Mouse (Mus musculus) stomach, embryonic 15.5 days (tissue): ENCODE results near the gene Fzd9. TPM values are rescaled to one million over a fixed set of nuclear protein-coding genes. Genes with fewer than 3 reads are reported as not detected.

ENCODE experiments used
- ATAC-seq: fragments of 200-750 bp; cut with Nextera tagmentation; 2 replicates; pipeline ENCODE4 v1.8.0; 2017; ENCODE audit warnings: low read depth, moderate number of reproducible peaks, moderate TSS enrichment; ENCODE audit not compliant: insufficient read depth, low FRiP score
- H3K27ac ChIP-seq: fragments of 300-500 bp; sonication (generic); 2 replicates; pipeline ENCODE4 v1.5.1; 2015; ENCODE audit warnings: mild to moderate bottlenecking, inconsistent platforms
- H3K27me3 ChIP-seq: fragments of 300-500 bp; sonication (generic); replicated peaks from 2 replicates; pipeline ENCODE4 v1.6.1; 2015; ENCODE audit warnings: inconsistent platforms
- H3K36me3 ChIP-seq: fragments of 300-500 bp; sonication (generic); 2 replicates; pipeline ENCODE4 v1.6.1; 2015; ENCODE audit warnings: inconsistent platforms
- H3K4me1 ChIP-seq: fragments of 300-500 bp; sonication (generic); 2 replicates; pipeline ENCODE4 v1.6.1; 2015; ENCODE audit warnings: inconsistent platforms
- H3K4me2 ChIP-seq: fragments of 300-500 bp; sonication (generic); 2 replicates; pipeline ENCODE4 v1.6.1; 2015; ENCODE audit warnings: mild to moderate bottlenecking, inconsistent platforms
- H3K4me3 ChIP-seq: fragments of 300-500 bp; sonication (generic); replicated peaks from 2 replicates; pipeline ENCODE4 v1.5.1; 2015; ENCODE audit warnings: inconsistent platforms
- H3K9ac ChIP-seq: fragments of 300-500 bp; sonication (generic); 2 replicates; pipeline ENCODE4 v1.6.1; 2015; ENCODE audit warnings: inconsistent platforms
- H3K9me3 ChIP-seq: fragments of 300-500 bp; sonication (generic); 2 replicates; pipeline ENCODE4 v1.6.1; 2016; ENCODE audit warnings: inconsistent platforms
- WGBS: fragments of 180-500 bp; shearing (Covaris S2); methylation state at CpG from one replicate; pipeline ENCODE4 v1.1.7; 2015; 5-methylcytosine and 5-hydroxymethylcytosine counted together
- polyA plus RNA-seq: library from polyadenylated mRNA; unstranded; fragments of >200 nt; fragmentation: Nextera tagmentation; extraction: Ambion mirVana; gene quantifications from 2 replicates; pipeline ENCODE4 v1.2.1, GENCODE M21; 2015

The Fzd9 gene
- polyA plus RNA-seq, result 0.90 and 1.4 TPM in 2 replicates

- Histone ChIP-seq H3K27ac (no peak within 1 kb of the TSS), H3K9me3 (no peaks in the 10 kb centered on the region), H3K27me3 (peaks cover 25% of the 10 kb centered on the region), H3K4me3 (peak within 1 kb of the TSS; percentile 57), H3K9ac (peak within 1 kb of the TSS; percentile 20; the same call in 1 of the 2 replicates), H3K4me1 (peaks cover 12% of the 10 kb centered on the region), H3K36me3 (peaks cover 6% of the 10 kb centered on the region; the same call in 1 of the 2 replicates), H3K4me2 (peak within 1 kb of the TSS; percentile 100)
- ATAC-seq, result peak; percentile 88
- WGBS, result under 1% methylated on average over 51 of the region's 51 CpGs
Observed at GRCm38 (mm10) chr5:135251079-135251454, at the start of gene Fzd9. Fzd9 (minus strand) TSS chr5:135251230.

- H3K27ac ChIP-seq, result no peak overlapping the region
- no peaks in the 10 kb centered on the region for H3K36me3 ChIP-seq
- no peaks in the 10 kb centered on the region for H3K4me1 ChIP-seq
- H3K27me3 ChIP-seq, result no peaks in the 10 kb centered on the region
- no peak overlapping the region for H3K4me2 ChIP-seq
- H3K4me3 ChIP-seq, result no peak overlapping the region
- no peak for ATAC-seq
- H3K9ac ChIP-seq, result no peak overlapping the region
- WGBS, result 84% methylated on average over 2 of the region's 2 CpGs
- H3K9me3 ChIP-seq, result no peaks in the 10 kb centered on the region
Observed at GRCm38 (mm10) chr5:135292001-135292400, 41.0 kb upstream of the Fzd9 start.

- Histone ChIP-seq H3K27ac (no peak overlapping the region), H3K4me2 (no peak overlapping the region), H3K4me3 (no peak overlapping the region), H3K36me3 (no peaks in the 10 kb centered on the region), H3K27me3 (no peaks in the 10 kb centered on the region), H3K4me1 (no peaks in the 10 kb centered on the region), H3K9me3 (no peaks in the 10 kb centered on the region), H3K9ac (no peak overlapping the region)
- WGBS, result 58% methylated on average over 4 of the region's 4 CpGs
- ATAC-seq, result peak; percentile 35; the same call in 1 of the 2 replicates
Observed at GRCm38 (mm10) chr5:135291193-135291592, 40.2 kb upstream of the Fzd9 start.

GRCm38 (mm10) chr5:135290703-135291102 is 39.7 kb upstream of the Fzd9 start:
- WGBS, result 80% methylated on average over 6 of the region's 6 CpGs
- Histone ChIP-seq H3K27me3 (no peaks in the 10 kb centered on the region), H3K36me3 (no peaks in the 10 kb centered on the region), H3K4me2 (no peak overlapping the region), H3K4me3 (no peak overlapping the region), H3K9me3 (no peaks in the 10 kb centered on the region), H3K27ac (no peak overlapping the region), H3K4me1 (no peaks in the 10 kb centered on the region), H3K9ac (no peak overlapping the region)
- ATAC-seq, result no peak

- Histone ChIP-seq H3K27me3 (no peaks in the 10 kb centered on the region), H3K36me3 (no peaks in the 10 kb centered on the region), H3K9ac (no peak overlapping the region), H3K9me3 (no peaks in the 10 kb centered on the region), H3K4me1 (no peaks in the 10 kb centered on the region), H3K4me2 (no peak overlapping the region), H3K4me3 (no peak overlapping the region), H3K27ac (no peak overlapping the region)
- 76% methylated on average over 5 of the region's 5 CpGs for WGBS
- ATAC-seq, result no peak
Observed at GRCm38 (mm10) chr5:135286926-135287325, 35.9 kb upstream of the Fzd9 start.

GRCm38 (mm10) chr5:135286185-135286584 is 35.2 kb upstream of the Fzd9 start:
- ATAC-seq, result peak; percentile 60; the same call in 1 of the 2 replicates
- no peak overlapping the region for H3K9ac ChIP-seq
- 3% methylated on average over 6 of the region's 6 CpGs for WGBS

GRCm38 (mm10) chr5:135285211-135285610 is 34.2 kb upstream of the Fzd9 start:
- 74% methylated on average over 3 of the region's 3 CpGs for WGBS

More at GRCm38 (mm10) chr5:135286185-135286584, 35.2 kb upstream of the Fzd9 start:
- no peak overlapping the region for H3K4me2 ChIP-seq
- H3K27me3 ChIP-seq, result no peaks in the 10 kb centered on the region
- no peaks in the 10 kb centered on the region for H3K4me1 ChIP-seq
- no peak overlapping the region for H3K4me3 ChIP-seq
- no peaks in the 10 kb centered on the region for H3K36me3 ChIP-seq
- no peaks in the 10 kb centered on the region for H3K9me3 ChIP-seq
- H3K27ac ChIP-seq, result no peak overlapping the region

GRCm38 (mm10) chr5:135280226-135280625 is 29.2 kb upstream of the Fzd9 start:
- ATAC-seq, result no peak
- Histone ChIP-seq H3K4me1 (0 out of 2 replicates have a peak, but pooled peaks cover 8% of the 10 kb centered on the region), H3K9me3 (no peaks in the 10 kb centered on the region), H3K9ac (no peak overlapping the region), H3K36me3 (no peaks in the 10 kb centered on the region), H3K27ac (no peak overlapping the region), H3K4me2 (no peak overlapping the region), H3K4me3 (no peak overlapping the region), H3K27me3 (0 out of 2 replicates have a peak, but pooled peaks cover 5% of the 10 kb centered on the region)
- 66% methylated on average over 9 of the region's 9 CpGs for WGBS

More at GRCm38 (mm10) chr5:135285211-135285610, 34.2 kb upstream of the Fzd9 start:
- Histone ChIP-seq H3K36me3 (no peaks in the 10 kb centered on the region), H3K27ac (no peak overlapping the region), H3K4me1 (no peaks in the 10 kb centered on the region), H3K27me3 (no peaks in the 10 kb centered on the region), H3K4me3 (no peak overlapping the region), H3K9me3 (no peaks in the 10 kb centered on the region), H3K9ac (no peak overlapping the region), H3K4me2 (no peak overlapping the region)
- ATAC-seq, result no peak

GRCm38 (mm10) chr5:135276597-135276996 is 25.6 kb upstream of the Fzd9 start:
- H3K4me1 ChIP-seq, result peaks cover 19% of the 10 kb centered on the region; the same call in 1 of the 2 replicates
- H3K4me3 ChIP-seq, result peak overlapping the region; percentile 18; the same call in 1 of the 2 replicates
- no peaks in the 10 kb centered on the region for H3K36me3 ChIP-seq
- no peak overlapping the region for H3K27ac ChIP-seq
- 9% methylated on average over 33 of the region's 36 CpGs for WGBS
- no peaks in the 10 kb centered on the region for H3K9me3 ChIP-seq
- no peak for ATAC-seq
- no peak overlapping the region for H3K9ac ChIP-seq
- peak overlapping the region; percentile 47 for H3K4me2 ChIP-seq
- 0 out of 2 replicates have a peak, but pooled peaks cover 5% of the 10 kb centered on the region for H3K27me3 ChIP-seq

GRCm38 (mm10) chr5:135274663-135275396 is 23.8 kb upstream of the Fzd9 start:
- Histone ChIP-seq H3K9me3 (no peaks in the 10 kb centered on the region), H3K4me3 (0 out of 2 replicates have a peak overlapping the region, but pooled peaks have one; percentile 2), H3K27ac (peak overlapping the region; percentile 14; the same call in 1 of the 2 replicates), H3K36me3 (no peaks in the 10 kb centered on the region), H3K4me2 (peak overlapping the region; percentile 36), H3K9ac (no peak overlapping the region), H3K4me1 (peaks cover 19% of the 10 kb centered on the region; the same call in 1 of the 2 replicates), H3K27me3 (0 out of 2 replicates have a peak, but pooled peaks cover 5% of the 10 kb centered on the region)
- WGBS, result 23% methylated on average over 15 of the region's 15 CpGs
- ATAC-seq, result no peak

GRCm38 (mm10) chr5:135271563-135272165 is 20.6 kb upstream of the Fzd9 start:
- Histone ChIP-seq H3K4me3 (no peak overlapping the region), H3K36me3 (no peaks in the 10 kb centered on the region), H3K4me1 (peaks cover 18% of the 10 kb centered on the region; the same call in 1 of the 2 replicates), H3K27me3 (0 out of 2 replicates have a peak, but pooled peaks cover 3% of the 10 kb centered on the region), H3K9me3 (no peaks in the 10 kb centered on the region), H3K9ac (no peak overlapping the region), H3K4me2 (no peak overlapping the region), H3K27ac (no peak overlapping the region)
- WGBS, result 74% methylated on average over 12 of the region's 12 CpGs
- ATAC-seq, result no peak

GRCm38 (mm10) chr5:135270361-135270760 is 19.3 kb upstream of the Fzd9 start:
- Histone ChIP-seq H3K27me3 (no peaks in the 10 kb centered on the region), H3K4me3 (no peak overlapping the region), H3K36me3 (no peaks in the 10 kb centered on the region), H3K4me1 (peaks cover 11% of the 10 kb centered on the region; the same call in 1 of the 2 replicates), H3K4me2 (no peak overlapping the region), H3K9me3 (no peaks in the 10 kb centered on the region), H3K27ac (no peak overlapping the region), H3K9ac (no peak overlapping the region)
- no peak for ATAC-seq
- WGBS, result 80% methylated on average over 4 of the region's 4 CpGs
